Mouse (Mus musculus) pancreas, adult 10 weeks (tissue): ENCODE results near the gene Nr5a1. TPM values are rescaled to one million over a fixed set of nuclear protein-coding genes. Genes with fewer than 3 reads are reported as not detected.

Experiments
- polyA plus RNA-seq: library from polyadenylated mRNA; stranded (reverse); fragments of 350-450 nt; fragmentation: Illumina TruSeq; extraction: RNeasy Lipid Tissue Mini Kit (QIAGEN cat#74804); gene quantifications from one replicate; pipeline ENCODE4 v1.2.3, GENCODE M21; 2015; ENCODE audit warnings: low read depth, low replicate concordance; ENCODE audit not compliant: insufficient read depth

The Nr5a1 gene
- polyA plus RNA-seq, result not detected

DNA sequence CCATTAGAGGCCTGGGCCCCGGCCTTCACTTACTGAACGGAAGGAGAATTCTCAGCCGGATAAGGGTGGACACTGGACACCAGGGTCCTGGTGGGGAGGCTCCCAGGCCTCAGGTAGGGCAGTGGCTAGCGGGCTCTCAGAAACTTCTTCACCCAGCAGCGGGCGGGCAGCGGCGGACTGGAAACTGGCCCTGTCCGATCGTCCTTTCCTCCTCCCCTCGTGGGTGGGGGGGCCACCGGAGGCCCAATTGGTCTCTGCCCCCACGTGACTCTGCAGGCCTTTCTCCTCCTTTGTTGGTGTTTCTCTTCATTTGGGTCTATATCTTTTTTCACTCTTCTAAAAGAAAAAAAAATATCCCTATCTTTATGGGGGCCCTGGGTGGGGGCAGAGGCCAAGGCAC lies at the start of gene Nr5a1:
Gene Nr5a1, minus strand, starts transcription at position 219 of the 400 bp plus-strand sequence.

DNA sequence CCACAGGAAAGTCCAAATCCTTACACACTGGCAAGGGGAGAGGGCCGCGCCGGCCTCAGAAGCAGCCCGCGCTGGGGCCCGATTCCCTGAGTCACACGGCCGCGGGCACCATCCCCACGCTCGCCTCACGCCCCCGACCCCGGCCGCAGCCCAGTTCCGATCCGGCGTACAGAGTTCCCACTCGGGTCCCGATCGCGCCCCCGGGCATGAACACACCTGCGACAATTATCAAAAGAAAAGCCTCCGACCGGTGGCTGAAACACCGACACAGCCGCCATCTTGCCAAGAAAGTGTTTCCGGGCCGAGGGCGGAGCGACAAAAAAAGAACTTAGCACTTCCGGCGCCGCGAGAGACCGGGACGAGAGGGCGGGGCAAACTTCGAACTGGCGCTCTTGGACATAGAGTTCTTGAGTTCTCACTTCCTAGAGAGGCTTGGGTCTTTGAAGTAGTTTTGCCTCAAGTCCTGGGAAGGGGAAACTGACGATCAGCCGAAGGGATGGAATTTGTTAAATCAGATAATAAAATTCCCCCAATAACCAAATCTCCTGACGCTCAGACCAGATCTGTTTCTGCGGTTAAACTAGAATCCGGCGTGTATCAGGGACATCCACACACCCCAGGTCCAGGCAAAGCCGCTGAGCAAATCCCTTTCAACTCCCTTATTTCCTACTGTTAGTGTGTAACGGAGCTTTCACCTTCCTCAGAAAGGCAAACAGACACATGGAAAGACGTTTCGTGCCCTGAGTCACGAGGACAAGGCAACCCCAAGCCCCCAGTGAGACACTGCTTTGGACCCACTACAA lies 70.5 kb downstream of the Nr5a1 start, which contains the start of gene Psmb7:
Gene Psmb7, minus strand, starts transcription at position 463 of the 803 bp plus-strand sequence.

Other genes starting within 250 kb of the Nr5a1 start
- gene Nek6, start 202.9 kb downstream of the Nr5a1 start, polyA plus RNA-seq, result 5.4 TPM
- gene Psmb7, start 70.5 kb downstream of the Nr5a1 start, polyA plus RNA-seq, result 25.5 TPM
- 1.4 TPM for gene Nr6a1, start 213.1 kb upstream of the Nr5a1 start, polyA plus RNA-seq
- 2.9 TPM for gene Olfml2a, start 217.4 kb upstream of the Nr5a1 start, polyA plus RNA-seq